12 mouse cellular contexts compared by ENCODE assay signal in the genomic region with DNA sequence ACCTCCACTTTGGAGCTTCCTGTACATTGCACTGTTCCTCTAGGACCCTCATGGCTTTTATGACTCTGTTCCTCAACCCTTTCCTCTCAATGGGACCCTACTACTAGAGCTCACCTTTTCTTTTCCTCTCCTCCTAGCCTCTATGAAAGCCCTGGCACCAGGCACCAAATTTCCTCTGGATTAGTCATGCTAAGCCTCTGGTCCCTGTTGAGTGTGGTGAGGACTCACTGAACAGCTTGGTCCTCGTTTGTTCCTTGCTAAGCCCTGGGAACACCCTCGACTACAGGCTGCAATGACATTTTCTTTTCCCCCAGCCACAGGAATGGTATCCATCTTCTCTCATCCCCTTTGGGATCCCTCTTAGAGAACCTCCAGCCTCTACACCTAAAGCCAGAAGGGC.
"Had no signal": no experiment of that assay in that cellular context is flagged by ENCODE, and none has a peak within 500 bp of the region (broad histone marks: within the 10 kb centered on the region; RNA-seq: fewer than 3 reads in every experiment).

No protein-coding gene starts in this region.

- DNase-seq: retina, postnatal 1 day; right cerebral cortex, adult 18-20 months; right cerebral cortex, postnatal 14 days; right cerebral cortex, postnatal 25 days; right cerebral cortex, postnatal 4 days; spleen, adult 18-20 months; thymus, adult 18-20 months; thymus, adult 2 months; thymus, postnatal 14 days; thymus, postnatal 25 days; thymus, postnatal 36 days; thymus, postnatal 4 days had no signal
